Comparison of ENCODE assay signal across 11 mouse cellular contexts in genomic region chr6:146331017-146331669, GRCm38 (mm10).
DNase-seq lines count a peak whose midpoint lies in the region; ATAC-seq and TF ChIP-seq lines count a peak whose summit lies in the region.
"Had no signal": no experiment of that assay in that cellular context is flagged by ENCODE, and none has a peak within 500 bp of the region (broad histone marks: within the 10 kb centered on the region; RNA-seq: fewer than 3 reads in every experiment).

No protein-coding gene starts in this region.

- H3K9ac ChIP-seq in kidney, embryonic 15.5 days = no peak overlapping the region
- H3K9ac ChIP-seq: embryonic facial prominence, embryonic 12.5 days; forebrain, postnatal 0 days; hindbrain, embryonic 13.5 days had no signal

- no peaks in the 10 kb centered on the region for H3K9me3 ChIP-seq in kidney, embryonic 15.5 days (replicated peaks)
- H3K9me3 ChIP-seq: embryonic facial prominence, embryonic 12.5 days; G1E; hindbrain, embryonic 13.5 days had no signal

- no peak overlapping the region for H3K4me3 ChIP-seq in kidney, adult 2 months (ENCODE audit: insufficient read depth, low read depth, low read length)
- H3K4me3 ChIP-seq in kidney, embryonic 15.5 days (replicated peaks) = no peak overlapping the region
- H3K4me3 ChIP-seq: embryonic facial prominence, embryonic 12.5 days; hindbrain, embryonic 13.5 days had no signal

- H3K36me3 ChIP-seq in kidney, adult 2 months (ENCODE audit: control insufficient read depth, insufficient read depth, low read length) = no peaks in the 10 kb centered on the region
- peaks cover 5% of the 10 kb centered on the region; the same call in 1 of the 2 replicates for H3K36me3 ChIP-seq in kidney, embryonic 15.5 days
- H3K36me3 ChIP-seq: embryonic facial prominence, embryonic 12.5 days; hindbrain, embryonic 13.5 days had no signal

- 35% methylated on average over 6 of the region's 6 CpGs for WGBS in kidney, adult 2 months
- WGBS in kidney, embryonic 15.5 days = 50% methylated on average over 6 of the region's 6 CpGs

- no peak for TF ChIP-seq CTCF in kidney, adult 2 months (conservative IDR thresholded peaks at IDR 0.05; ENCODE audit: insufficient read depth, insufficient read length, low read depth, low read length)

- TF ChIP-seq POLR2A in kidney, adult 2 months (IDR thresholded peaks at IDR 0.05; ENCODE audit: low read depth, low read length) = no peak

- peak; percentile 64 for DNase-seq in kidney, adult 2 months
- DNase-seq in adrenal gland, adult 18-20 months (ENCODE audit: low spot score in 2 of 2) = peak; percentile 16 to 45
- peak; percentile 78 for DNase-seq in adrenal gland, postnatal 14 days
- DNase-seq in kidney, postnatal 10 days = peak; percentile 36
- DNase-seq in natural killer cell, adult 2 months (ENCODE audit: low spot score in 2 of 2) = no peak
- DNase-seq in urinary bladder, adult 2 months (ENCODE audit: low spot score) = no peak
- DNase-seq: forebrain, postnatal 0 days had no signal

- H3K4me2 ChIP-seq in kidney, embryonic 15.5 days = no peak overlapping the region
- H3K4me2 ChIP-seq: embryonic facial prominence, embryonic 12.5 days; hindbrain, embryonic 13.5 days had no signal

- H3K27me3 ChIP-seq in kidney, adult 2 months (replicated peaks; ENCODE audit: control insufficient read depth, insufficient read depth, low read length) = no peaks in the 10 kb centered on the region
- H3K27me3 ChIP-seq in kidney, embryonic 15.5 days = no peaks in the 10 kb centered on the region
- H3K27me3 ChIP-seq: embryonic facial prominence, embryonic 12.5 days; hindbrain, embryonic 13.5 days had no signal

- no peak overlapping the region for H3K27ac ChIP-seq in kidney, adult 2 months (ENCODE audit: insufficient read depth, low read depth, low read length)
- no peak overlapping the region for H3K27ac ChIP-seq in kidney, embryonic 15.5 days
- H3K27ac ChIP-seq: embryonic facial prominence, embryonic 12.5 days; hindbrain, embryonic 13.5 days had no signal

- no peak for ATAC-seq in kidney, embryonic 15.5 days (replicated peaks; ENCODE audit: low FRiP score)
- ATAC-seq: forebrain, postnatal 0 days had no signal

- H3K4me1 ChIP-seq in kidney, adult 2 months (ENCODE audit: control insufficient read depth, insufficient read depth, low read length) = peaks cover 9% of the 10 kb centered on the region; the same call in 1 of the 2 replicates
- 0 out of 2 replicates have a peak, but pooled peaks cover 8% of the 10 kb centered on the region for H3K4me1 ChIP-seq in kidney, embryonic 15.5 days
- H3K4me1 ChIP-seq: embryonic facial prominence, embryonic 12.5 days; hindbrain, embryonic 13.5 days had no signal

Comparison
In these comparisons a context has a peak if more than half of its experiments do, and no peak if none do; other contexts are left out.
1. DNase-seq: peak in kidney, adult 2 months (single experiment), adrenal gland, adult 18-20 months (2 of 2), adrenal gland, postnatal 14 days (single experiment) and kidney, postnatal 10 days (single experiment); none in natural killer cell, adult 2 months (0 of 2) and urinary bladder, adult 2 months (single experiment).